Mouse (Mus musculus): ENCODE measurements at regions not wholly inside any gene's neighbourhood (a gene's known extent, or its start where the extent isn't known, plus 50 kb on each side); places are given as distances from the start of the nearest gene placed in this dataset.
"Not testable (repeated sequence)": the region's sequence is repeated elsewhere in the genome, so short reads cannot be mapped to it uniquely, and the experiment has no call there.

GRCm38 (mm10) chr9:116426269-116426999 lies 251.3 kb upstream of the Tgfbr2 start:
- DNase-seq (ENCODE audit: low spot score in 2 of 2): peak; percentile 75 to 89

- not testable (repeated sequence) for DNase-seq (ENCODE audit: low spot score in 2 of 2)
Observed at GRCm38 (mm10) chr9:116425400-116425799, 250.2 kb upstream of the Tgfbr2 start.

- DNase-seq (ENCODE audit: low spot score in 2 of 2): no peak
Observed at GRCm38 (mm10) chr9:116415021-116415420, 239.9 kb upstream of the Tgfbr2 start.

- DNase-seq (ENCODE audit: low spot score in 2 of 2): no peak
Observed at GRCm38 (mm10) chr9:116411067-116411466, 235.9 kb upstream of the Tgfbr2 start.

- DNase-seq (ENCODE audit: low spot score in 2 of 2): no peak
Observed at GRCm38 (mm10) chr9:116410461-116410860, 235.3 kb upstream of the Tgfbr2 start.

- DNase-seq (ENCODE audit: low spot score in 2 of 2): no peak
Observed at GRCm38 (mm10) chr9:116408116-116408515, 233.0 kb upstream of the Tgfbr2 start.

GRCm38 (mm10) chr9:116405051-116405450 lies 229.9 kb upstream of the Tgfbr2 start:
- DNase-seq (ENCODE audit: low spot score in 2 of 2): no peak

- no peak for DNase-seq (ENCODE audit: low spot score in 2 of 2)
Observed at GRCm38 (mm10) chr9:116401821-116402220, 226.7 kb upstream of the Tgfbr2 start.

- DNase-seq (ENCODE audit: low spot score in 2 of 2): no peak
Observed at GRCm38 (mm10) chr9:116400270-116400669, 225.1 kb upstream of the Tgfbr2 start.

GRCm38 (mm10) chr9:116399296-116399695 lies 224.1 kb upstream of the Tgfbr2 start:
- DNase-seq (ENCODE audit: low spot score in 2 of 2): no peak

GRCm38 (mm10) chr9:116392258-116392657 lies 217.1 kb upstream of the Tgfbr2 start:
- DNase-seq (ENCODE audit: low spot score in 2 of 2): peak in 1 of 2 experiments; percentile 19

GRCm38 (mm10) chr9:116389781-116390180 lies 214.6 kb upstream of the Tgfbr2 start:
- no peak for DNase-seq (ENCODE audit: low spot score in 2 of 2)

- DNase-seq (ENCODE audit: low spot score in 2 of 2): no peak
Observed at GRCm38 (mm10) chr9:116388863-116389262, 213.7 kb upstream of the Tgfbr2 start.

- DNase-seq (ENCODE audit: low spot score in 2 of 2): no peak
Observed at GRCm38 (mm10) chr9:116388025-116388424, 212.9 kb upstream of the Tgfbr2 start.

- DNase-seq (ENCODE audit: low spot score in 2 of 2): peak in 1 of 2 experiments; percentile 54
Observed at GRCm38 (mm10) chr9:116384176-116385076, 209.3 kb upstream of the Tgfbr2 start.

GRCm38 (mm10) chr9:116383411-116384101 lies 208.4 kb upstream of the Tgfbr2 start:
- no peak for DNase-seq (ENCODE audit: low spot score in 2 of 2)

GRCm38 (mm10) chr9:116377706-116378105 lies 202.5 kb upstream of the Tgfbr2 start:
- no peak for DNase-seq (ENCODE audit: low spot score in 2 of 2)

GRCm38 (mm10) chr9:116375658-116376357 lies 200.6 kb upstream of the Tgfbr2 start:
- DNase-seq (ENCODE audit: low spot score in 2 of 2): peak; percentile 43 to 64

GRCm38 (mm10) chr9:116374343-116374742 lies 199.2 kb upstream of the Tgfbr2 start:
- no peak for DNase-seq (ENCODE audit: low spot score in 2 of 2)

- no peak for DNase-seq (ENCODE audit: low spot score in 2 of 2)
Observed at GRCm38 (mm10) chr9:116373396-116373795, 198.2 kb upstream of the Tgfbr2 start.

GRCm38 (mm10) chr9:116369059-116369718 lies 194.0 kb upstream of the Tgfbr2 start:
- DNase-seq (ENCODE audit: low spot score in 2 of 2): no peak

All from cerebellum, postnatal 4 days (tissue).